In the genomic region with DNA sequence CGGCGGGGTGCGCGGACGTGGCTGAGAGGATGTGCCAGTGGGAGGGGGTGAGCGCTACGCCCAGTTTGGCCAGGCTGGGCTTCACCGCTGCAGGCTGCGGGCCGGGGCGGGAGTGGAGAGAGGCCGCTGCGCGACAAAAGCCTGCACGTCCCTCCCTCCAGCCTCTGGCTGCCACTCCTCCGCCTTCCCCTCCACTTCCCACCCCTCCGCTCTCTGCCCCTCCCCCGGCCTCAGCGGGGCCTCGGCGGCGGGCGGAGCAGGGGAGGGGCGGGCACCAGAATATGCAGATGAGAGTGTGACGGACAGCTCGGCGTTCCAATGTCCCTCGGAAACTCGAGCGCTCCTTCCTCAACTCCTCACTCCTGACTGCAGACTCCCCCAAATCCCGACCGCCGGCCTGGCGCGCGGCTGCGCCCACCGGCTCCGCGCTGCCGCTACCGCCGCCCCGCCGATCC, we compare ENCODE assay signal across 9 mouse cellular contexts. TPM values are rescaled to one million over a fixed set of nuclear protein-coding genes. Genes with fewer than 3 reads are reported as not detected.
DNase-seq lines count a peak whose midpoint lies in the region; ATAC-seq and TF ChIP-seq lines count a peak whose summit lies in the region.
"Had no signal": no experiment of that assay in that cellular context is flagged by ENCODE, and none has a peak within 500 bp of the region (broad histone marks: within the 10 kb centered on the region; RNA-seq: fewer than 3 reads in every experiment).

A gene (plus strand): TSS at position 359 of the 455 bp plus-strand sequence.

- peaks cover 44% of the 10 kb centered on the region for H3K27me3 ChIP-seq in hindbrain, embryonic 14.5 days (ENCODE audit: control insufficient read depth, insufficient read depth, low read length)
- H3K27me3 ChIP-seq in liver, adult 2 months (ENCODE audit: control insufficient read depth, insufficient read depth, low read length), result peaks cover 45% of the 10 kb centered on the region
- no peaks in the 10 kb centered on the region for H3K27me3 ChIP-seq in myocyte (ENCODE audit: control insufficient read depth, insufficient read depth, insufficient read length)

- peaks cover 12% of the 10 kb centered on the region; the same call in 1 of the 2 replicates for H3K4me1 ChIP-seq in hindbrain, embryonic 14.5 days (replicated peaks; ENCODE audit: control insufficient read depth, insufficient read depth, low read length)
- 0 out of 2 replicates have a peak, but pooled peaks cover 3% of the 10 kb centered on the region for H3K4me1 ChIP-seq in liver, adult 2 months (ENCODE audit: control insufficient read depth, insufficient read depth, low read length)

- peak within 1 kb of the TSS; percentile 66 for H3K4me2 ChIP-seq in hindbrain, embryonic 14.5 days (replicated peaks)
- H3K4me2 ChIP-seq in myocyte (ENCODE audit: low read depth), result peak within 1 kb of the TSS; percentile 84

- peak within 1 kb of the TSS; percentile 88 for H3K27ac ChIP-seq in hindbrain, embryonic 14.5 days
- no peak within 1 kb of the TSS for H3K27ac ChIP-seq in liver, adult 2 months (replicated peaks; ENCODE audit: insufficient read depth, low read depth, low read length)

- H3ac ChIP-seq in myocyte (ENCODE audit: control insufficient read depth, insufficient read length), result peak within 1 kb of the TSS; percentile 65

- H3K79me2 ChIP-seq in liver, adult 2 months (ENCODE audit: control insufficient read depth, insufficient read depth, low read length), result no peaks in the 10 kb centered on the region
- peaks cover 9% of the 10 kb centered on the region for H3K79me2 ChIP-seq in myocyte (ENCODE audit: control insufficient read depth, insufficient read depth)

- peak within 1 kb of the TSS; percentile 65 for H3K4me3 ChIP-seq in hindbrain, embryonic 14.5 days (replicated peaks; ENCODE audit: low read length)
- peak within 1 kb of the TSS; percentile 15; the same call in 1 of the 2 replicates for H3K4me3 ChIP-seq in liver, adult 2 months (ENCODE audit: insufficient read depth, low read depth, low read length)
- peak within 1 kb of the TSS; percentile 42 for H3K4me3 ChIP-seq in myocyte

- no peak for TF ChIP-seq POLR2A in liver, adult 2 months (IDR thresholded peaks at IDR 0.05; ENCODE audit: extremely low read depth, insufficient read depth, low read length)
- TF ChIP-seq POLR2A in myocyte (IDR thresholded peaks at IDR 0.05; ENCODE audit: insufficient read length, low read depth), result peak; percentile 75

- peak; percentile 97 for DNase-seq in ZHBTc4 (ENCODE audit: low read depth, low spot score)
- DNase-seq in cerebellum, adult 8-10 months, result peak; percentile 28
- DNase-seq in forelimb bud, embryonic 11.5 days (ENCODE audit: low read depth, low spot score), result peak; percentile 88
- peak; percentile 81 for DNase-seq in hindbrain, embryonic 14.5 days (ENCODE audit: low spot score)
- peak; percentile 32 for DNase-seq in liver, adult 2 months (ENCODE audit: extremely low read depth, low read depth, low spot score)
- no peak for DNase-seq in thymus, postnatal 10 days (ENCODE audit: low spot score in 2 of 2)

- H3K36me3 ChIP-seq in hindbrain, embryonic 14.5 days (replicated peaks; ENCODE audit: control insufficient read depth, insufficient read depth), result 0 out of 2 replicates have a peak, but pooled peaks cover 9% of the 10 kb centered on the region
- H3K36me3 ChIP-seq in liver, adult 2 months (ENCODE audit: control insufficient read depth, insufficient read depth, low read length), result no peaks in the 10 kb centered on the region
- H3K36me3 ChIP-seq in myocyte (ENCODE audit: control insufficient read depth, insufficient read depth), result peaks cover 9% of the 10 kb centered on the region

- ATAC-seq in hindbrain, embryonic 14.5 days (ENCODE audit: low FRiP score), result peak; percentile 88
- no peak for ATAC-seq in CD4-positive, CD25-positive, alpha-beta regulatory T cell, adult 4 months

- no peak for TF ChIP-seq CTCF in liver, adult 2 months (IDR thresholded peaks at IDR 0.05; ENCODE audit: low read depth, low read length)

- peak within 1 kb of the TSS; percentile 76 for H3K9ac ChIP-seq in hindbrain, embryonic 14.5 days
- no peak within 1 kb of the TSS for H3K9ac ChIP-seq in liver, adult 2 months (ENCODE audit: low read depth, low read length)

- no peaks in the 10 kb centered on the region for H3K9me3 ChIP-seq in hindbrain, embryonic 14.5 days (ENCODE audit: control insufficient read depth, low read length)

- under 1% methylated on average over 34 of the region's 45 CpGs for WGBS in hindbrain, embryonic 14.5 days
- 3% methylated on average over 41 of the region's 45 CpGs for WGBS in liver, adult 2 months

TF ChIP-seq in myocyte, 11 proteins besides CTCF, POLR2A, EP300 and RAD21:
- TF ChIP-seq MYOD1 (IDR thresholded peaks at IDR 0.05; ENCODE audit: control insufficient read depth in 1 of 3, insufficient read length in 2 of 3, low read depth in 2 of 3) (peak in 1 of 3 experiments; percentile 18), E2F4 (IDR thresholded peaks at IDR 0.05; ENCODE audit: insufficient read depth) (no peak), MYOG (IDR thresholded peaks at IDR 0.05; ENCODE audit: control insufficient read depth in 1 of 3, insufficient read depth in 1 of 3, insufficient read length in 2 of 3, low read depth in 2 of 3) (peak in 1 of 3 experiments; percentile 29), POLR2AphosphoS2 (IDR thresholded peaks at IDR 0.05; ENCODE audit: insufficient read length, low read depth) (peak; percentile 76)

RNA-seq across cellular contexts. Expression of the gene that starts here (rescaled TPM):
- 23.4 and 31.8 TPM in 2 replicates for polyA plus RNA-seq in hindbrain, embryonic 14.5 days (2014; fragmentation: Nextera tagmentation; extraction: Ambion mirVana)
- total RNA-seq in liver, adult 2 months (2014; rRNA removed), result not detected in 2 replicates
- polyA plus RNA-seq in liver, adult 2 months (2012; rRNA removed), result 0.30 TPM in 1 of 2 replicates, not detected in the other
- polyA plus RNA-seq in myocyte (2012; fragmentation: generic; extraction: Trizol), result 4.4 TPM
- polyA plus RNA-seq in CD4-positive, CD25-positive, alpha-beta regulatory T cell, adult 4 months (2017; shearing (Covaris generic)), result not detected
- total RNA-seq: hematopoietic stem cell, adult 5-6 weeks had no signal

Comparison
In these comparisons a context has a peak if more than half of its experiments do, and no peak if none do; other contexts are left out.
1. Peak in DNase-seq and H3K4me3 ChIP-seq in liver, adult 2 months; RNA of the gene not detected or under 1 TPM.
2. DNase-seq: peak in ZHBTc4 (single experiment), cerebellum, adult 8-10 months (single experiment), forelimb bud, embryonic 11.5 days (single experiment) and hindbrain, embryonic 14.5 days (single experiment); none in thymus, postnatal 10 days (0 of 2).
3. H3K4me3 ChIP-seq: peak in every context shown above with its lines; median percentile 65 in hindbrain, embryonic 14.5 days; 42 in myocyte; 15 in liver, adult 2 months.